Mouse (Mus musculus) cerebellum, adult 2 months (tissue): Measurements from ENCODE around the gene Fgd2. TPM values are rescaled to one million over a fixed set of nuclear protein-coding genes. Genes with fewer than 3 reads are reported as not detected.

Experiments used
- DNase-seq, 2 experiments: peaks; one replicate each; pipeline ENCODE4 v3.0.0; 2021
- H3K27ac ChIP-seq: fragments of 200-500 bp; 2 replicates; pipeline ENCODE4 v1.5.1; 2012; ENCODE audit warnings: low read length, control low read depth, inconsistent platforms; ENCODE audit not compliant: insufficient read depth
- H3K27me3 ChIP-seq: fragments of 200-500 bp; 2 replicates; pipeline ENCODE4 v1.6.1; 2012; ENCODE audit warnings: inconsistent platforms, mild to moderate bottlenecking, low read length, moderate library complexity; ENCODE audit not compliant: control insufficient read depth, insufficient read depth
- H3K4me1 ChIP-seq: fragments of 200-500 bp; 2 replicates; pipeline ENCODE4 v1.6.1; 2011; ENCODE audit warnings: low read length; ENCODE audit not compliant: control insufficient read depth, insufficient read depth
- H3K4me3 ChIP-seq: fragments of 200-500 bp; replicated peaks from 2 replicates; pipeline ENCODE3; 2011; ENCODE audit warnings: mild to moderate bottlenecking, low read depth, low read length, control low read depth; ENCODE audit not compliant: insufficient read depth
- CTCF ChIP-seq: fragments of 200-500 bp; IDR thresholded peaks from 2 replicates; pipeline ENCODE4 v1.5.1; 2011; ENCODE audit warnings: low read depth, mild to moderate bottlenecking, control low read depth, low read length, moderate library complexity, borderline replicate concordance; ENCODE audit not compliant: insufficient read depth
- POLR2A ChIP-seq: fragments of 200-500 bp; IDR thresholded peaks from 2 replicates; pipeline ENCODE4 v1.6.1; 2011; ENCODE audit warnings: low read length, control low read depth, borderline replicate concordance; ENCODE audit not compliant: insufficient read depth
- WGBS: fragments of 180-500 bp; shearing (Covaris S2); methylation state at CpG from one replicate; pipeline ENCODE4 v1.1.7; 2018; 5-methylcytosine and 5-hydroxymethylcytosine counted together
- polyA plus RNA-seq: library from polyadenylated mRNA; depleted of rRNA; stranded (reverse); fragments of >200 nt; gene quantifications from 2 replicates; pipeline ENCODE4 v1.2.3, GENCODE M21; 2012

Gene Fgd2
- polyA plus RNA-seq, 1 experiment, result 5.9 TPM

- Histone ChIP-seq H3K4me3 (no peak overlapping the region), H3K4me1 (no peaks in the 10 kb centered on the region), H3K27ac (no peak overlapping the region), H3K27me3 (no peaks in the 10 kb centered on the region)
- DNase-seq, result no peak
- TF ChIP-seq POLR2A (no peak), CTCF (no peak)
- 94% methylated on average over 7 of the region's 7 CpGs for WGBS
Measured at GRCm38 (mm10) chr17:29319476-29319875, 41.2 kb upstream of the Fgd2 start.

- no peak overlapping the region for H3K27ac ChIP-seq
- WGBS, result 81% methylated on average over 8 of the region's 8 CpGs
- no peaks in the 10 kb centered on the region for H3K4me1 ChIP-seq
- DNase-seq, result no peak
- no peaks in the 10 kb centered on the region for H3K27me3 ChIP-seq
- TF ChIP-seq POLR2A, result no peak
- TF ChIP-seq CTCF, result no peak
- H3K4me3 ChIP-seq, result no peak overlapping the region
Measured at GRCm38 (mm10) chr17:29319881-29320639, 40.7 kb upstream of the Fgd2 start.

- DNase-seq, result no peak
- no peak overlapping the region for H3K4me3 ChIP-seq
- no peaks in the 10 kb centered on the region for H3K4me1 ChIP-seq
- H3K27ac ChIP-seq, result no peak overlapping the region
- no peaks in the 10 kb centered on the region; the same call in 1 of the 2 replicates for H3K27me3 ChIP-seq
- 57% methylated on average over 41 of the region's 41 CpGs for WGBS
- TF ChIP-seq POLR2A (no peak), CTCF (no peak)
Measured at GRCm38 (mm10) chr17:29321765-29322602, 38.7 kb upstream of the Fgd2 start.

- no peak for DNase-seq
- Histone ChIP-seq H3K27me3 (no peaks in the 10 kb centered on the region; the same call in 1 of the 2 replicates), H3K4me3 (no peak overlapping the region), H3K4me1 (no peaks in the 10 kb centered on the region), H3K27ac (no peak overlapping the region)
- WGBS, result 65% methylated on average over 18 of the region's 18 CpGs
- TF ChIP-seq POLR2A (no peak), CTCF (no peak)
Measured at GRCm38 (mm10) chr17:29322603-29322962, 38.1 kb upstream of the Fgd2 start.

- TF ChIP-seq POLR2A (no peak), CTCF (no peak)
- Histone ChIP-seq H3K27me3 (no peaks in the 10 kb centered on the region; the same call in 1 of the 2 replicates), H3K4me1 (no peaks in the 10 kb centered on the region), H3K27ac (no peak overlapping the region), H3K4me3 (no peak overlapping the region)
- DNase-seq, result no peak
- 94% methylated on average over 3 of the region's 3 CpGs for WGBS
Measured at GRCm38 (mm10) chr17:29323625-29324024, 37.1 kb upstream of the Fgd2 start.

- Histone ChIP-seq H3K4me1 (peaks cover 10% of the 10 kb centered on the region; the same call in 1 of the 2 replicates), H3K27me3 (no peaks in the 10 kb centered on the region; the same call in 1 of the 2 replicates), H3K27ac (no peak overlapping the region), H3K4me3 (no peak overlapping the region)
- no peak for DNase-seq
- WGBS, result 84% methylated on average over 13 of the region's 13 CpGs
- TF ChIP-seq POLR2A (no peak), CTCF (no peak)
Measured at GRCm38 (mm10) chr17:29325831-29326230, 34.9 kb upstream of the Fgd2 start.

GRCm38 (mm10) chr17:29326531-29327529, 33.9 kb upstream of the Fgd2 start:
- Histone ChIP-seq H3K27me3 (no peaks in the 10 kb centered on the region; the same call in 1 of the 2 replicates), H3K4me1 (peaks cover 20% of the 10 kb centered on the region), H3K4me3 (no peak overlapping the region), H3K27ac (no peak overlapping the region)
- DNase-seq, result no peak
- WGBS, result 51% methylated on average over 52 of the region's 52 CpGs
- no peak for TF ChIP-seq CTCF
- no peak for TF ChIP-seq POLR2A
